Mouse (Mus musculus) E14TG2a.4 (cell line): ENCODE results near the gene Cdh13.

ENCODE experiments used
- H3K27me3 ChIP-seq: 2 replicates; pipeline ENCODE4 v1.6.1; 2014; ENCODE audit warnings: low read length, control low read depth; ENCODE audit not compliant: insufficient read depth
- H3K36me3 ChIP-seq: 2 replicates; pipeline ENCODE4 v1.6.1; 2014; ENCODE audit warnings: low read length, control low read depth; ENCODE audit not compliant: insufficient read depth
- H3K4me1 ChIP-seq: replicated peaks from 2 replicates; pipeline ENCODE4 v1.6.1; 2014; ENCODE audit warnings: low read depth, low read length, control low read depth
- H3K4me3 ChIP-seq: replicated peaks from 2 replicates; pipeline ENCODE4 v1.5.1; 2014; ENCODE audit warnings: mild to moderate bottlenecking, low read length
- H3K9me3 ChIP-seq: 2 replicates; pipeline ENCODE4 v1.6.1; 2014; ENCODE audit warnings: low read length, control low read depth
- CTCF ChIP-seq: conservative IDR thresholded peaks from 2 replicates; pipeline ENCODE4 v1.5.1; 2014; ENCODE audit warnings: low read length
- NANOG ChIP-seq: IDR thresholded peaks from 2 replicates; pipeline ENCODE4 v1.6.1; 2014; ENCODE audit warnings: borderline replicate concordance, low read length, mixed read lengths
- POU5F1 ChIP-seq: IDR thresholded peaks from 2 replicates; pipeline ENCODE4 v1.6.1; 2014; ENCODE audit warnings: low read length, borderline replicate concordance

The Cdh13 gene

DNA sequence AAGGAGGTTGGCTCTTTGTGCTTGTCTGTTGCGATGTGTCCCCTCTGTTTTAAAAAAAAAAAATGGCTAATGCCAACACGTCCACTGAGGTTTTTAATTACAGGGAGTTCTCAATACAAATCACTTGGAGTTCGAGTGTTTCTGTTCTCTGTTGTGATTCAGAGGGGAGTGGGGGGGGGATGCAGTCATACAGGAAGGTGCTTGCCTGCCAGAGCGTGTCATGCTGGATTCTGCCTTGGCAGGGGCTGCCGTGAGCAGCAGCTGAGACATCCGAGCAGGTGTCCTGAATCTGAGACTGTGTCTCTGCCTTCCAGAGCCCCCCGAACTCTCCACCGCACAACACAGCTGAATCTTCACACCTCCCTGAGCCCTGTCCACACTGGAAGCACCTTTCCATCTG lies 318.5 kb downstream of the Cdh13 start:
- H3K4me3 ChIP-seq = no peak overlapping the region
- peaks cover 21% of the 10 kb centered on the region for H3K9me3 ChIP-seq
- no peak for TF ChIP-seq CTCF
- no peaks in the 10 kb centered on the region; the same call in 1 of the 2 replicates for H3K27me3 ChIP-seq
- no peaks in the 10 kb centered on the region for H3K4me1 ChIP-seq
- H3K36me3 ChIP-seq = no peaks in the 10 kb centered on the region

DNA sequence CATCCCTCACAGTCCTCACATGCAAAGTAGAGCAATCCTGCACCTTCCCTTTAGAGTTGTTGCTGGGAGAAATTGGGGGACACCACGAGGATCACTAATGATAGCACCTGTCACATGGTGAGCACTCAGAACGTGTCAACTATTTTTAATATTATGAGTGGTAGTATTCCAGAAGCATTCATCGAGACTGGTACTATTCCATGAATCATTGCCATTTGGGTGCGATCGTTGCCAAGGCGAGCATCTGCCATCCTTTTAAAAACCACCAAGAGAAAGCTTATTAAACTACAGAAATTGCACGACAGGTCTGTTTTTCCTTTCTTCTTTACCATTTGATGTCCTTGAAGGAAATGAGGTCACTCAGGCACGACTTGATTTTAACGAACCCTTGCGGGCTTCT lies 328.0 kb downstream of the Cdh13 start:
- H3K4me3 ChIP-seq = no peak overlapping the region
- no peaks in the 10 kb centered on the region for H3K36me3 ChIP-seq
- H3K27me3 ChIP-seq = no peaks in the 10 kb centered on the region
- no peaks in the 10 kb centered on the region for H3K4me1 ChIP-seq
- TF ChIP-seq NANOG = no peak
- no peaks in the 10 kb centered on the region for H3K9me3 ChIP-seq

DNA sequence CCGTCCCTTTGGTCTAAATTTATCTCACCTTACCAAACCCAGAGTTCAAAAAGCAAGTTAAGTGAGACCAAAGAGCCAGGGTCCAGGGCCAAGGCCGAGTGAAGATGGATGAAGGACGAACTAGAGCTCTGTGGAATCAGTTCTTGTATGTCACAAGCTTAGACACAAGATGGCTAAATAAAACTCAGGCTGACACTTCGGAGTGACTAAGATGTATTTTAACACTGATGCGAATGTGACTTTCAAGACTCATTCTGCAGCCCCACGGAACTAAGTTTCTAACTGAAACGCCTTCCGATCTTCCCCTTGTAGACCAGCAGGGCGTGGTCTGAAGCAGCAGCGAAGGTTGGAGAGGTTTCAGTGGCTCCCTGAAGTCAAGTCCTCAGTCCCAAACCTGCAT lies 334.7 kb downstream of the Cdh13 start:
- H3K9me3 ChIP-seq = peaks cover 6% of the 10 kb centered on the region; the same call in 1 of the 2 replicates
- no peaks in the 10 kb centered on the region for H3K4me1 ChIP-seq
- TF ChIP-seq NANOG = no peak
- no peak for TF ChIP-seq POU5F1
- no peak for TF ChIP-seq CTCF
- H3K36me3 ChIP-seq = no peaks in the 10 kb centered on the region
- no peaks in the 10 kb centered on the region for H3K27me3 ChIP-seq
- no peak overlapping the region for H3K4me3 ChIP-seq

DNA sequence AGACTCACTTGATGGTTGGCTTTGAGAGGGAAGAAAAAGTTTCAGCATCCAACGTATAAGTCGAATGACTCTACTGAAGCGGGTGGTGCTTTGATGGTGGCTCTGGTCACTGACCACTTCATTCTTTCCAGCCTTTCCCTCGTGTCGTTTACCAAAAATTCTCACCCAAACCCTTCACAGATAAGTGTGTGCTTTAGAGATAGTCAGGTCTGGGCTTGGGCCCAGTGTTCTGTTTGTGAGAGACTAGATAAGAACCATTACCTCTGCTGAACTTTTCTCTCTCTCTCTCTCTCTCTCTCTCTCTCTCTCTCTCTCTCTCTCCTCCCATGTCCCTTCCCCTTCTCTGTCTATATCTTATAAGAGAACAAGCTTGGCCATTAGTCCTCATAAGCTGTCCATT lies 342.9 kb downstream of the Cdh13 start:
- no peaks in the 10 kb centered on the region for H3K36me3 ChIP-seq
- H3K27me3 ChIP-seq = no peaks in the 10 kb centered on the region
- H3K4me3 ChIP-seq = no peak overlapping the region
- TF ChIP-seq POU5F1 (no peak), CTCF (no peak), NANOG (no peak)
- H3K4me1 ChIP-seq = no peaks in the 10 kb centered on the region
- H3K9me3 ChIP-seq = no peaks in the 10 kb centered on the region

DNA sequence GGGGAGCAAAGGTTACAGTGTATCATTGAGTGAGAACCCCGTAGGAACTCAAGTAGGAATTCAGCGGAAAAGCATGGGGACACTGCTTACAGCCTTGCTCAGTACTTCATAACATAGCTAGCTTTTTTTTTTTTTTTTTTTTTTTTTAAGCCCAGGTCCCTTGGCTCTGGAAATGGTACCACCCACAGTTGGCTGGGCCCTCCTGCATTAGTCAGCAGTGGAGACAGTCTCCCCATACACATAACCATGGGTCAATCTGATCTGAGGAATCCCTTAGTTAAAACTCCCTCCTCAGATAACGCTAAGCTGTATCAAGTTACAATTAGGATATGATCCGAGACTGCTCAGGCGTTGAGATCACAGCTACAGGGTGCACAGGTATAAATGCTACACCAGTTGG lies 344.2 kb downstream of the Cdh13 start:
- no peaks in the 10 kb centered on the region for H3K27me3 ChIP-seq
- H3K4me3 ChIP-seq = no peak overlapping the region
- H3K36me3 ChIP-seq = no peaks in the 10 kb centered on the region
- H3K9me3 ChIP-seq = no peaks in the 10 kb centered on the region
- no peak for TF ChIP-seq POU5F1
- no peaks in the 10 kb centered on the region for H3K4me1 ChIP-seq

DNA sequence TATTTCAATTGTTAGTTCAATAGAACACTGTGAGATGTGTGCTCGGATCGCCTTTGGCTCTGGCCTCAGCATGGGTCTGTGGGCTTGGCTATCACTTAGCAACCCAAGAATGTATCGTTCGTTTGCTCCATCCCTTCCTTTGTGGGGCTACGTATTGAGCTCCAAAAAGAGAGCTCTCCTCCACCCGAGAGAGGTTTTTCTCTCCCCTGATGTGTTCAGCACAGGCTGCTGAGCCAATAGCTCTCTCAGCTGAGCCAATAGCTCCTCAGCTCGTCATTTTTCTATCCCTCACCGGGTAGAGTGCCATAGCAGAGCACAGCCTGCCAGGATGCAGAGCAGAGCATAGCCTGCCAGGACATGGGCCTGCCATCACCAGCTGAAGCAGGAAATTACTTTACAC lies 345.2 kb downstream of the Cdh13 start:
- H3K4me3 ChIP-seq = no peak overlapping the region
- H3K27me3 ChIP-seq = no peaks in the 10 kb centered on the region
- no peaks in the 10 kb centered on the region for H3K4me1 ChIP-seq
- no peak for TF ChIP-seq POU5F1
- no peak for TF ChIP-seq CTCF
- no peak for TF ChIP-seq NANOG
- H3K9me3 ChIP-seq = no peaks in the 10 kb centered on the region
- no peaks in the 10 kb centered on the region for H3K36me3 ChIP-seq

DNA sequence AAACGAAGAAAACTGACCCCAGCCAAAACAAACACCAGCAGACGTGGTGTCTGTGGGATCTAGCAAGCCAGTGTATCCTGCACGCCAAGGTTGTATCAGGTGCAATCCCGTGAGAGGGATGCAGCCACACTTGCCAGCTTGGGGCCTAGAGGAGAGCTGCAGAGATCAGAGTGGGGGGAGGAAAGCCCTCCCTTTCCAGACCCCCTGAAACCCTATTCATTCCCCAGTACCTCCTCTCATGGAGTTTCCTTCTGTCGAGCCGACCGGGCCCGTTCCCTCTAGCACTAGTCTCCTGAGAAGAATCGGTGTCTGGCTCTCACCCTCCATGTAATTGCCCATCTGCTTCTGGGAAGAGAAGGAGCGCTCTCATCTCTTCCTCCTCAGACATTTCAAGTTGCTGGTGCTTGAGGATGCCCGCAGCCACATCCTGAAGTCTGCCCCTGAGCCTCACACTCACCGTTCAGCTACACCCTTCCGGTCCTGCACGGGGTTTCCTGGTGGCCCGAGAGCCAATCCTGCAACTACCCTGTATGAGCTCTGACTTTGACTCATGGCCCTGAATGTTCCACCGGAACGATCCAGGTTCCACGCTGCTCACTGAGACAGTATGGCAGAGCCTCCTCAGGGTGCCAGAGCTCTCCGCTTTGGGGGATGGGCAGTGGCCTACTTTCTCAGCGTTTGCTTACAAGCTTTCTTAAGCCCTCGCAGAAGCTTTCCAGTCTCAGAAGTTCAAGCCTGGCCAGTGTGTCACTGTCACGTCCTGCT lies 351.9 kb downstream of the Cdh13 start:
- Histone ChIP-seq H3K36me3 (no peaks in the 10 kb centered on the region), H3K27me3 (no peaks in the 10 kb centered on the region), H3K4me3 (no peak overlapping the region), H3K4me1 (no peaks in the 10 kb centered on the region), H3K9me3 (no peaks in the 10 kb centered on the region)
- no peak for TF ChIP-seq NANOG
- no peak for TF ChIP-seq POU5F1
- TF ChIP-seq CTCF = no peak

DNA sequence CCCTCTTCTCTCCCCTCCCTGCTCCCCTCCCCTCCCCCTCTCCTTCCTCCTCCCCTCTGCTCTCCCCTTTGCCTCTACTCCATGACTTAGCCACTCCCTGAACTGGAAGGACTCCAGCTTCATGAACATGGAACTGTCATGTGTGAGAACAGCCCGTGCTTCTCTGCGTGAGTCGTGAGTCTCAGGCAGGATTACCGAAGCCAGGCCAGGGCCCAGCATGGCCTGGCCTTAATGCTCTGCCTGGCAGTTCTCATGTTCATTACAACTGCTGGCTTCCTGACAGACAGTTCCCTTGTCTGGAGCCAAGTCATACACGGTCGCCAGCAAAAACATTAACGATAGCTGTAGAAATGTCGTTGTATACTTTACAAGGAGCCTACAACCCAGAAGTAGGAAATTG lies 356.1 kb downstream of the Cdh13 start:
- H3K4me3 ChIP-seq = no peak overlapping the region
- H3K27me3 ChIP-seq = no peaks in the 10 kb centered on the region
- TF ChIP-seq CTCF = no peak
- TF ChIP-seq NANOG = no peak
- TF ChIP-seq POU5F1 = no peak
- H3K9me3 ChIP-seq = no peaks in the 10 kb centered on the region
- no peaks in the 10 kb centered on the region for H3K4me1 ChIP-seq
- H3K36me3 ChIP-seq = no peaks in the 10 kb centered on the region

DNA sequence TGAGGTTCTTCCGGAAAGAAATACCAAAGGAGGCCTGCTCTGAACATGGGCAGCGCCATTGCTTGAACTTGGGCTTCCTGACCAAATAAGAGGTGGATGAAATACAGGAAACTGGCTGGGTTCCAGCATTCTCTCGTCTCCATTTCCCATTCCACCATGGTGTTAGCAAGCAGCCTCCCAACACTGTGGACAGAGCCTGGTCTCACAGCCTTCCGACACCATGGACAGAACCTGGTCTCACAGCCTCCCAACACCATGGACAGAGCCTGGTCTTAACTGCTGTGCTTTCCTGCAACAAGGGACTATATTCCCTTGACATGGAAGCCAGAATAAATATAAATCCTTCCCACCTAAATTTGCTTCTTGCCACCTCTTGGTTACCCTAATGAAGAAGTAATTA lies 358.3 kb downstream of the Cdh13 start:
- Histone ChIP-seq H3K4me3 (no peak overlapping the region), H3K36me3 (no peaks in the 10 kb centered on the region), H3K4me1 (no peaks in the 10 kb centered on the region), H3K27me3 (no peaks in the 10 kb centered on the region), H3K9me3 (no peaks in the 10 kb centered on the region)
- TF ChIP-seq POU5F1 (no peak), NANOG (no peak), CTCF (no peak)
